Mouse (Mus musculus) gastrocnemius, postnatal 25 days (tissue): Measurements from ENCODE around the gene Rfx8. TPM values are rescaled to one million over a fixed set of nuclear protein-coding genes. Genes with fewer than 3 reads are reported as not detected.
A peak's percentile ranks its signal among the peaks of the same experiment; 100 is the strongest.

Experiments
- DNase-seq: peaks from one replicate; pipeline ENCODE4 v3.0.0; 2022
- total RNA-seq, 2 experiments: library from RNA; stranded (reverse); gene quantifications; 1 replicate in 1 of 2; 2 replicates in 1 of 2; pipeline ENCODE4 v1.2.3; 2021

The Rfx8 gene
- total RNA-seq, 2 experiments from 2014 or later, result 0.18 TPM; not detected in 1

GRCm38 (mm10) chr1:39734881-39735280 lies 14.1 kb upstream of the Rfx8 start:
- DNase-seq, result no peak

- DNase-seq, result no peak
Observed at GRCm38 (mm10) chr1:39734311-39734710, 13.5 kb upstream of the Rfx8 start.

- DNase-seq, result no peak
Observed at GRCm38 (mm10) chr1:39733876-39734275, 13.1 kb upstream of the Rfx8 start.

GRCm38 (mm10) chr1:39732081-39732480 lies 11.3 kb upstream of the Rfx8 start:
- DNase-seq, result no peak

- DNase-seq, result no peak
Observed at GRCm38 (mm10) chr1:39731543-39731942, 10.7 kb upstream of the Rfx8 start.

- DNase-seq, result no peak
Observed at GRCm38 (mm10) chr1:39730868-39731267, 10.1 kb upstream of the Rfx8 start.

GRCm38 (mm10) chr1:39729919-39730318 lies 9.1 kb upstream of the Rfx8 start:
- no peak for DNase-seq

DNA sequence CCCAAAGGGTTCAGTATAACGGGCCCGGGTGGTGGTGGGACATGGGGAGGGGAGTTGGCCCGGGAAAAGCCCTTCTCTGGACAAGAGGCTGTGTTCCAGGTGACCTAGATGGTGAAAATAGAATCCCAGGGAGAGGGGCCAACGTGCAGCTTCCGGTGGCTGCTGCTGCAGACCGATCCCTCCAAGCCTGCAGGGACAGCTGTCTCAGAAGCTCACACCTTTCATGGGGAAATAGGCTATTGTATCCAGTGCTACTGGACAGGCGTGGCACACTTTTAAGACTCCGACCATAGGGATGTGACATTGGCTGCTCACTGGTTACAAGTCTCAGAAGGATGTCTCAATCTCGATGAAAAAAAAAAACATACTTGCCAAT lies 542 bp upstream of the Rfx8 start:
- no peak for DNase-seq

- no peak for DNase-seq
Observed at GRCm38 (mm10) chr1:39720186-39720585, 611 bp downstream of the Rfx8 start.

- DNase-seq, result no peak
Observed at GRCm38 (mm10) chr1:39715551-39715950, 5.2 kb downstream of the Rfx8 start.

GRCm38 (mm10) chr1:39714729-39715128 lies 6.1 kb downstream of the Rfx8 start:
- DNase-seq, result no peak

DNA sequence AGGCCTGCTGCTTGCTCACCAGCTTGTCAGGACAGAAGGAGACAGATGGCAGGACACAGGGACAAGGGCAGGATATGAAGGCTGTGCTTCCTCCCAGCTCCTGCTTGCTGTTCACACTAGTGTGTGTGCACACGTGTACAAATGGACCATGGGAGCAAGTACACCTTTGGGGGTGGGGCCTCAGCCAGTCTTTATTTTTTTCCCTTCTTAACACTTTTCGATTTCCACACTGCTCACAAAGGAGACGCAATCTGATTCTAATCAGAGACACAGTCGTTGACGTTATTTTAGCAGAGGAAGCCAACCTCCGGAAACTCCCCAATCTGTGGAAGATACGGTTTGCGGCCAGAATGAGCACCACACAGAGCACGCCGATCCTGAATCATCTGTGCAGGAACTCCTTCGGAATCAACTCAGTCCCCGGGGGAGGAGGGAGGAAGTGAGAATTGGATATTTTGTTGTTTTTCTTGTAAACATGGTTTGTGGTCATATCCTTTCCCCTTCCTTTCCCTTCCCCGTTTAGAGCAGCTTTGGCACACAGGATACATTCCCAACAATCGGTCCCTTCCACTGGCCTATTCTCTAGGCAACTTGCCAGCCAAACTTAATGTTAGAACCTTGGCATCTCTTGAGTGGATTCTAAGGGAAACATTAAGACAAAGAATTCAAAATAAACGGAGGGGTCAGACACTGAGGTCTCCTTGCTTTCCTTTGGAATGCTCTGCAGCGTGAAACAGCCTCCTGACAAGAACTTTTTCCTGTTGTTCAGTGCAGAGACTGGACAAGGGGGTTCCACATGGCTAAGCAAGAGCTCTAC lies 6.7 kb downstream of the Rfx8 start:
- peak; percentile 54 for DNase-seq

DNA sequence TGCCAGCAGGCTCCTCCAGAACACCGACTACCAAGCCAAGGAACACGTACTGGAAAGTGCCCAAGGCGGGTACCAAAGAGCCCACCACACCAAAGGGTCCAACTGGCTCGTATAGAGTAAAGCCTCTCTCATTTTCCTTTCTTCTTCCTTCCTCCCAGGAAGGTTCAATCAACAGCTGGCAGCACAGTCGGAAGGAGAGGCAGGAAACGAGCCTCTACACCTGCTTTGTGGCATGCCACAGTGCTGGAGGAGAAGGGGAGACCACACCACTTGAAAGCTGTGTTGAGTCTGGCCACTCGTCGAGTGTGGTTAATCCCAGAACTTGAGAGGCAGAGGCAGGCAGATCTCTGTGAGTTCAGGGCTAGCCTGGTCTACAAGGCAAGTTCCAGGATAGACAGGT lies 7.5 kb downstream of the Rfx8 start:
- no peak for DNase-seq

- no peak for DNase-seq
Observed at GRCm38 (mm10) chr1:39712261-39712660, 8.5 kb downstream of the Rfx8 start.

- DNase-seq, result peak; percentile 33
Observed at GRCm38 (mm10) chr1:39710604-39711003, 10.2 kb downstream of the Rfx8 start.

DNA sequence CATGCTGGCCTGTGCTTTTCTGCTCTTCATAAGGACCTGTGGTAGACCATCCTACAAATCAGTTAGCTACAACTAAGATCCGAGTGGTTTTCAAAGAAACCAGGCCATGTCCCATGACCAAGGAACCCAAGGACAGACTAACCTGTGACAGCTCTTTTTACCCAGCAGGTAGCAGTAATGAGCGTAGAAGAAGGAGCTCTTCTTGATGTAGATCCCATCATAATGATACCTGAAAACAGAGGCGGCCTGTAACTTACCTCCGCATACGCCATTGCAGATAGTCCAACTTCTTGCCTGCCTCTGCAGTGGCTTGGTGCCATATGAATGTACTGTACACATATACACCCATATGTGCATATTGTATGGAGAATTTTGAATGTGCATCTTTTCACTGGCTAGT lies 10.8 kb downstream of the Rfx8 start:
- DNase-seq, result no peak

DNA sequence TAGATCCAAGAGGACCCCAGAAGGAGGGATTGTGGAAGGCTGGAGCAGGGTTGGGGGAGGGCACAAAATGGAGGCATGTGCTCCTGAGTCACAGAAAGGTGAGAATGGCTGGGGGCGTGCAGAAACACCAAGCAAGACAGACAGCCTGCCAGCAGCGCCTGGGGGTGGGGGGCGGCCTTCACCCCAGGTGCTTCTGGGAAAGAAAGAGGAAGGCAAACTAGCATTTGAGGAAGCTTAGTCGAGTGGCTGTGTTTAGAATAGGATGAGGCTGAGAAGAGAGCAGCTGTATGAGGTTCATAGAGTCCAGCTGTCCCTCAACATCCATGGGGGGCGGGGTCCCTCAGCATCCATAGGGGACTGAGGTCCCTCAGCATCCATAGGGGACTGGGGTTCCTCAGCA lies 12.0 kb downstream of the Rfx8 start:
- no peak for DNase-seq

GRCm38 (mm10) chr1:39702216-39703046 lies 18.4 kb downstream of the Rfx8 start:
- no peak for DNase-seq

DNA sequence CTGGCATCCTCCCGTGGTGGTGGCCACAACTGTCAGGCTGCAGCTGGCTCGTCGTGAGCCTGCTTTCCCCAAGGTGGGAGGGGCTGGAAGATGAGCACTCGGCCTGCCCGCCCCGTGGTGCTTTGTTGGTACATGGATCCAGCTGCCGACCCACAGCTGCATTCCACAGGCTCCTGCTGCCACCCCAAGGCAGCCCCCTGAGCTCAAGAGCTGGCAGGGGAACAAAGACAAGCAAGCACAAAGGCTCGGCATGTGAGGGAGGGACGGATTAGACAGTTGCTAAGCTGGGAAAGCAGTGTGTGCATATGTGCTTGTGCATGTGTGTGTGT lies 19.6 kb downstream of the Rfx8 start:
- DNase-seq, result no peak

- no peak for DNase-seq
Observed at GRCm38 (mm10) chr1:39700599-39701273, 20.1 kb downstream of the Rfx8 start.

DNA sequence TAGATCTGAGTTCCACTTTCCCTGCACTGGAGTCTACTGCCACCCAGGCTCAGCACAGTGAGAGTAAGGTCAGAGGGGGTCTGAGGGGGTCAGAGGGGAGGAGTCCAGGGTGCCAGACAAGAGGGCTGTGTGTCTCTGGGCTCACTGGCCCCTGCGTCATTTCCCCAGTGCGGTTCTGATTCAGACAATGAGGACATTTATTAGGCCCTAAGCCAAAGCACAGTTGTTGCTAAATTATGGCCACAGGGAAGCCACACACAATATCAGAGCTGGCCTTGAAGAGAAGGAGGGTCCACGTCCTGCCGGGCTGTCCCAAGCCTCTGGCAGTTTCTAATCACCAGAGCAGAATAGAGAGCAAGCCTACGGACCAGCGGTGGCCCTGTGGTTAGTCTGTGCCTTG lies 22.3 kb downstream of the Rfx8 start:
- DNase-seq, result no peak

- no peak for DNase-seq
Observed at GRCm38 (mm10) chr1:39695198-39695597, 25.6 kb downstream of the Rfx8 start.

GRCm38 (mm10) chr1:39694756-39695155 lies 26.0 kb downstream of the Rfx8 start:
- no peak for DNase-seq
